Mouse (Mus musculus) small intestine, adult 2 months (tissue): ENCODE measurements around the gene Slc25a23. TPM values are rescaled to one million over a fixed set of nuclear protein-coding genes. Genes with fewer than 3 reads are reported as not detected.
A peak's percentile ranks its signal among the peaks of the same experiment; 100 is the strongest.

Source experiments
- H3K27ac ChIP-seq: fragments of 200-500 bp; 2 replicates; pipeline ENCODE4 v1.5.1; 2012; ENCODE audit warnings: low read depth, low read length, control low read depth, inconsistent platforms; ENCODE audit not compliant: insufficient read depth
- H3K27me3 ChIP-seq: fragments of 200-500 bp; 2 replicates; pipeline ENCODE4 v1.6.1; 2012; ENCODE audit warnings: mild to moderate bottlenecking, moderate library complexity, low read length, inconsistent platforms; ENCODE audit not compliant: control insufficient read depth, insufficient read depth
- H3K36me3 ChIP-seq: fragments of 200-500 bp; 2 replicates; pipeline ENCODE4 v1.6.1; 2012; ENCODE audit warnings: mild to moderate bottlenecking, low read length, control low read depth, inconsistent platforms; ENCODE audit not compliant: control insufficient read depth, insufficient read depth
- H3K4me1 ChIP-seq: fragments of 200-500 bp; 2 replicates; pipeline ENCODE4 v1.6.1; 2012; ENCODE audit warnings: low read length, inconsistent platforms, mixed read lengths; ENCODE audit not compliant: control insufficient read depth, insufficient read depth, insufficient read length
- H3K4me3 ChIP-seq: fragments of 200-500 bp; 2 replicates; pipeline ENCODE4 v1.5.1; 2012; ENCODE audit warnings: low read depth, mild to moderate bottlenecking, control low read depth, inconsistent platforms, low read length, moderate library complexity
- CTCF ChIP-seq: fragments of 200-500 bp; IDR thresholded peaks from 2 replicates; pipeline ENCODE4 v1.5.1; 2012; ENCODE audit warnings: low read depth, mild to moderate bottlenecking, control low read depth, inconsistent platforms, low read length, moderate library complexity, mixed read lengths; ENCODE audit not compliant: insufficient replicate concordance, insufficient read length; ENCODE audit errors: extremely low read depth
- POLR2A ChIP-seq: fragments of 200-500 bp; IDR thresholded peaks from 2 replicates; pipeline ENCODE4 v1.6.1; 2012; ENCODE audit warnings: low read depth, mild to moderate bottlenecking, control low read depth, inconsistent platforms, low read length, moderate library complexity
- WGBS: fragments of 180-500 bp; shearing (Covaris S2); methylation state at CpG from one replicate; pipeline ENCODE4 v1.1.7; 2018; 5-methylcytosine and 5-hydroxymethylcytosine counted together
- polyA plus RNA-seq: library from polyadenylated mRNA; depleted of rRNA; stranded (reverse); fragments of >200 nt; gene quantifications from 2 replicates; pipeline ENCODE4 v1.2.3, GENCODE M21; 2012

The Slc25a23 gene
- polyA plus RNA-seq, 1 experiment = 13.3 TPM

DNA sequence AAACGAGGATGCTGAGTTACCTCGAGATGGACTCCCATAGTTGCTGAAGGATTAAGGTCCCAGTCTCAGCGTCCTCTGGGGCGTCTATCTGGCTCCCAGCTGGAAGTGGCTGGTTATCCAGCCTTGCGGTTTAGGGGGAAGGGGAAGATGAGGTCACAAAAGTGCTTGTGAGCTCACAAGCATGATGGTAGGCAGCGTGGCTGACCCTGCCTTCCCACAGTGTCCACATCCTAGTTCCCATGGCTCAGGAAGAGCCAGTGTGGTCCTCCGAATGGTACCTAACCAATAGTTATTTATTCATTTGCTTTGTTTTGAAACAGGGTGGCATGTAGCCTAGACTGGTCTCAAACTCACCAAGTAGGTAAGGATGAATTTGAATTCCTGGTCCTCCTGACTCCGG, 18.1 kb downstream of the Slc25a23 start, which contains the start of gene Slc25a41:
Gene Slc25a41 (minus strand): TSS at position 101 of the 400 bp plus-strand sequence.
- Histone ChIP-seq H3K27ac (no peak within 1 kb of the TSS), H3K36me3 (no peaks in the 10 kb centered on the region), H3K27me3 (no peaks in the 10 kb centered on the region), H3K4me3 (no peak within 1 kb of the TSS), H3K4me1 (no peaks in the 10 kb centered on the region)
- TF ChIP-seq POLR2A (no peak), CTCF (no peak)
- 74% methylated on average over 8 of the region's 8 CpGs for WGBS

DNA sequence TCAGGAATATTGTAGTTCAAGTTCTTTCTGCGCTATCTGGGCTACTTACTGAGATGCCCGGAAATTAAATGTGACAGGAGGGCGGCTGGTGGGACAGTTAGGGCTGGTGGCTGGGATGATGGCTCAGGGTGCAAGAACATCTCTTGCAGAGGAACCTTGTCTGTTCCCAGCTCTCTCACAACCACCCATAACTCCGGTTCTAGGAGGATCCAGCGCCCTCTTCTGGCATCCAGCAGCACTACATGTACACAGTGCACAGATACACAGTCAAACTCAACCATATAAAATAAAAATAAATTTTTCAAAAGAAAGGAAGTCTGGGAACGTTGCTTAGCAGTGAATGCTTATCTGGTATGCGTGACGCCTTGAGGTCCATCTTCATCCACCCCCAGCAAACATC, 20.7 kb downstream of the Slc25a23 start:
- 44% methylated on average over 8 of the region's 8 CpGs for WGBS
- H3K4me1 ChIP-seq = no peaks in the 10 kb centered on the region
- H3K27ac ChIP-seq = no peak overlapping the region
- H3K27me3 ChIP-seq = no peaks in the 10 kb centered on the region
- TF ChIP-seq CTCF (no peak), POLR2A (no peak)
- no peak overlapping the region for H3K4me3 ChIP-seq
- no peaks in the 10 kb centered on the region for H3K36me3 ChIP-seq

DNA sequence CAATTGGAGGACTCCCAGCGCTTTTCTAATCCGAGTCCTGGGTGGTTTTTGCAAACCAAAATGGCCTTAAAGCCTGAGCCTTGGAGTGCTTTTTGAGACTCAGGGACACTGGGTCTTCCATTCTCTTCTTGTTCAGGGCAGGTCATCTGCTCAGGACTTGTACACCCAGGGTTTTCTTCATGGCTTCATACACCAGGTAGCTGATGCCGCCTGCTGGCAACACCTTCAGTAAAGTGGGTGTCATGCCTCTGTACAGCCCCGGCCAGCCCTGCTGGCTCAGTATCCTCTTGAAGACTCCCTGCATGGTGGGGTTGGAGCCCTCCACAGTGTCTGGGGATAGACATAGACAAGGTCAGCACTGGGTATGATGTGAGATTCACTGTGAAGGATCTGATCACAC, 26.8 kb downstream of the Slc25a23 start:
- peaks cover 9% of the 10 kb centered on the region for H3K4me1 ChIP-seq
- H3K4me3 ChIP-seq = no peak overlapping the region
- TF ChIP-seq CTCF (no peak), POLR2A (no peak)
- H3K36me3 ChIP-seq = peaks cover 4% of the 10 kb centered on the region; the same call in 1 of the 2 replicates
- H3K27ac ChIP-seq = no peak overlapping the region
- WGBS = 93% methylated on average over 4 of the region's 4 CpGs
- H3K27me3 ChIP-seq = no peaks in the 10 kb centered on the region

DNA sequence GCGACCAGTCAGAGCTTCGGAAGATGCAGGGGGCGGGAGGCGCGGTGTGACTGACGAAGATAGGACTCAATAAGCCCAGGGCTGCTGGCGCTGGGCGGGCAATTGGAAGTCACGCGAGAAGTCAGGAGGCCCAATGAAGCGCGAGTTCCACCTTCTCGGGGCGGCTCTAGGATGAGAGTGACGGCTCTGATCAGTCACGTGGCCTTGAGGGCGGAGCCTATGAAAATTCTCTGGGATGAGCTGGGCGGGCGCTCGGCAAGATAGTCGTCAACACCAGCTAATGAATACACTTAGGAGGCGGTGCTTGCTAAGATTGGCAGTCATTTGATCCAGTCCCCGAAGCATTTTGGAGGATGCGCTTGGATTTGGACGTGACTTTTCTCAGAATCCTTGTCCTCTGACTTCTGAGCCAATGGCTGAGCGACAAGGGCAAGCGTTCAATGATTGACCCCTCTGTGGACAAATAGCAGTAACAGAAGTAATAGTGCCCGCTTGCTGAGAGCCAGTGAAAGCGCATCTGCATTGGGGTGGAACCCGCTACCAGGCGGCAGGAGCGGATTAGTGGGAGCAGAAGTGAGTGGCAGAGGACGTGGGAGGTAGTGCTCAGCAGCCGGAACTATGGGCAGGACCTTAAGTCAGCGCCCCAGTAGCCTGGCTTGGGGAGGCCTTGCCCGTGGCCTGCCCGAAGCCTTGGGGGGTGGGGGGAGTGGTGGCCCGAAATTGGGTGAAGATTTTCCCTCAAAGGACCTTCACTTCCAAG, 27.8 kb downstream of the Slc25a23 start:
- H3K36me3 ChIP-seq = peaks cover 9% of the 10 kb centered on the region
- peak overlapping the region; percentile 59 for H3K4me3 ChIP-seq
- H3K4me1 ChIP-seq = peaks cover 9% of the 10 kb centered on the region
- H3K27me3 ChIP-seq = no peaks in the 10 kb centered on the region
- WGBS = under 1% methylated on average over 38 of the region's 38 CpGs
- TF ChIP-seq POLR2A (peak; percentile 89), CTCF (no peak)
- peak overlapping the region; percentile 60 for H3K27ac ChIP-seq

DNA sequence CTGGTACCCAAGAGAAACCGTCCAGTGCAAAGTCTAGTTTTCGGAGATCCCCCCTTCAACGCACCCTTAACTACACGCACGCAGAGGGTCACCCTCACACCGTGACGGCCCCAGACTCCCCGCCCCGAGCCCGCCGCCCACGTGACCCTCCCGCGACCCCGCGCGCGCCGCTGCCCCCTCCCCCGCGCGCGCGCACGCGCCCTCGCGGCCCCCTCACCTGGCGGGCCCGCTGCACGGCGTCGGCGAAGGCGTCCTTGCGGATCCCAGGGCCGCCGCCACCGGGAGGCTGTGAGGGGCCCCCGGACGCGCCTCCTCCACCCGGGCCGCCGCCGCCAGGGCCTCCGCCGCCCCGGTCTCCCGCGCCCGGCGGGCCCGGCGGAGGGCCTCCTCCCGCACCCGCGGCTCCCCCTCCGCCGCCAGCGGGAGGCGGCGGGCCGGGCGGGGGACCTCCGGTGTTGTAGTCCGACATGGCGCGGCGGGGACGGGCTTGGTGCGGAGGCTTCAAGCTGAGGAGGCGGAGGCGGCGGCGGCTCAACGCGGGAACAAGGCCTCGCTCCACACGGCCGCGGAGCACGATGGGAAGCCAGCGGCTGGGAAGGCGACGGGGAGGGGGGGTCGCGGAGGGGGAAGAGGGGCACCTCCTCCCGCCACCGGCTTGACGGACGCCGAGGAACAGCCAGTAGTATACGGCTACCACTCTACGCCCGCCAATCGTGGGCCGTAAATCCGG, 28.6 kb downstream of the Slc25a23 start, which contains the start of gene Khsrp:
Gene Khsrp (minus strand): TSS at position 592 of the 730 bp plus-strand sequence.
- Histone ChIP-seq H3K27me3 (no peaks in the 10 kb centered on the region), H3K4me1 (peaks cover 9% of the 10 kb centered on the region), H3K4me3 (peak within 1 kb of the TSS; percentile 70), H3K36me3 (peaks cover 16% of the 10 kb centered on the region), H3K27ac (peak within 1 kb of the TSS; percentile 60)
- TF ChIP-seq POLR2A (peak; percentile 46), CTCF (no peak)
- 1% methylated on average over 93 of the region's 99 CpGs for WGBS

DNA sequence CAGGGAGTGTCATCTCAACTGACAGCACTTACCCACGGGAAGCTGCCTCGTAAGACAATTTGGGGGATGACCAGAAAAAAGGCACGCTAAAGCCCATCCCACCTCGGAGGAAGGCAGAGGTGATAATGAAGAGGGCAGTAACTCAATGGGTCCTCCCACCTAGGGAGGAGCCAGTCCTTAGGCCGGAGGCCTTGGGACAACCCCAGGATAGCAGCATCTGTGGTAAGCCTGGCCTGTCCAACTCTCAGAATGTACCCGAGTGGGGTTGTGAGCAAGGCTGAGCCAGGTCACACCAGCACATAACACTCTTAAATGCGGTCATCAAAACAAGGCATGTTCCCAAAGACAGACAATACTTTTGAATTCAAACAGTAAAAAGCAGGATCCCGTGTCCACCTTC, 30.0 kb downstream of the Slc25a23 start:
- no peak for TF ChIP-seq POLR2A
- TF ChIP-seq CTCF = no peak
- Histone ChIP-seq H3K27ac (no peak overlapping the region), H3K36me3 (peaks cover 29% of the 10 kb centered on the region), H3K27me3 (no peaks in the 10 kb centered on the region), H3K4me1 (peaks cover 9% of the 10 kb centered on the region), H3K4me3 (peak overlapping the region; percentile 17)
- WGBS = 15% methylated on average over 8 of the region's 8 CpGs

DNA sequence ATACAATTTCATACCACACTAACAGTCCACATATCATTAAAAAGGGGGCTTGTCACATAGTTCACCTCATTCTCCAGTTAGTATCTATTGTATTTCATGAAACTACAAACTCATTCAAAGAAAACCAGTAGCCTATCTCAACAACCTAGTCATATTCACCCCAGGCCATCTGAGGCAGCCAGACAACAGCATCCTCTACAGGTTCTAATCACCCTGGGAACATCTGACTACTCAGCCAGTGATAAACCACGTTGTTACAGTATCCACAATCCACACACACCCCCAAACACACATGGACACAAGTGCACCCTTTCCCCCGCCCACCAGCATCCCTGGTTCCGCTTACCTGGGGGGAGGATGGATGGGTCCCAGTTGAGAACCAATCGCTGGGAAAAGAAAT, 32.2 kb downstream of the Slc25a23 start:
- peaks cover 51% of the 10 kb centered on the region for H3K36me3 ChIP-seq
- no peaks in the 10 kb centered on the region for H3K27me3 ChIP-seq
- 80% methylated on average over 4 of the region's 4 CpGs for WGBS

More for the DNA sequence above, 32.2 kb downstream of the Slc25a23 start:
- Histone ChIP-seq H3K27ac (no peak overlapping the region), H3K4me3 (no peak overlapping the region), H3K4me1 (peaks cover 9% of the 10 kb centered on the region)
- TF ChIP-seq POLR2A (no peak), CTCF (no peak)
